Mouse (Mus musculus) embryonic facial prominence, embryonic 11.5 days (tissue): ENCODE measurements at regions not wholly inside any gene's neighbourhood (a gene's known extent, or its start where the extent isn't known, plus 50 kb on each side); places are given as distances from the start of the nearest gene placed in this dataset.

Experiments
- ATAC-seq: fragments of 200-750 bp; cut with Nextera tagmentation; replicated peaks from 2 replicates; pipeline ENCODE4 v1.8.0; 2017; ENCODE audit warnings: low read depth; ENCODE audit not compliant: insufficient number of reproducible peaks, low FRiP score, low TSS enrichment
- DNase-seq: peaks from one replicate; pipeline ENCODE4 v3.0.0-alpha.2; 2015; ENCODE audit warnings: low spot score
- H3K27ac ChIP-seq: fragments of 300-500 bp; sonication (generic); replicated peaks from 2 replicates; pipeline ENCODE4 v1.5.1; 2014; ENCODE audit warnings: mild to moderate bottlenecking, low read depth, low read length, control low read depth
- H3K27me3 ChIP-seq: fragments of 300-500 bp; sonication (generic); 2 replicates; pipeline ENCODE4 v1.6.1; 2014; ENCODE audit warnings: mild to moderate bottlenecking, low read length, moderate library complexity, mixed read lengths; ENCODE audit not compliant: control insufficient read depth, insufficient read depth
- H3K36me3 ChIP-seq: fragments of 300-500 bp; sonication (generic); replicated peaks from 2 replicates; pipeline ENCODE4 v1.6.1; 2014; ENCODE audit warnings: low read depth, mild to moderate bottlenecking, low read length, moderate library complexity, mixed read lengths; ENCODE audit not compliant: control insufficient read depth, insufficient read depth
- H3K4me1 ChIP-seq: fragments of 300-500 bp; sonication (generic); 2 replicates; pipeline ENCODE4 v1.6.1; 2014; ENCODE audit warnings: low read length, mixed read lengths; ENCODE audit not compliant: control insufficient read depth, insufficient read depth
- H3K4me2 ChIP-seq: fragments of 300-500 bp; sonication (generic); 2 replicates; pipeline ENCODE4 v1.6.1; 2014; ENCODE audit warnings: low read depth, mild to moderate bottlenecking, control low read depth, low read length, moderate library complexity
- H3K4me3 ChIP-seq: fragments of 300-500 bp; sonication (generic); 2 replicates; pipeline ENCODE4 v1.5.1; 2014; ENCODE audit warnings: low read depth, low read length, control low read depth
- H3K9ac ChIP-seq: fragments of 300-500 bp; sonication (generic); replicated peaks from 2 replicates; pipeline ENCODE4 v1.6.1; 2014; ENCODE audit warnings: mild to moderate bottlenecking, control low read depth, low read length
- H3K9me3 ChIP-seq: fragments of 300-500 bp; sonication (generic); replicated peaks from 2 replicates; pipeline ENCODE4 v1.6.1; 2016; ENCODE audit warnings: mild to moderate bottlenecking, low read length, inconsistent platforms, mixed read lengths; ENCODE audit not compliant: control insufficient read depth
- WGBS: fragments of 180-500 bp; shearing (Covaris S2); extraction: QIAGEN DNeasy Blood & Tissue Kit; methylation state at CpG from one replicate; pipeline ENCODE4 v1.1.7; 2014; 5-methylcytosine and 5-hydroxymethylcytosine counted together

- Histone ChIP-seq H3K9me3 (no peaks in the 10 kb centered on the region), H3K27ac (no peak overlapping the region), H3K4me3 (no peak overlapping the region), H3K4me1 (no peaks in the 10 kb centered on the region), H3K27me3 (no peaks in the 10 kb centered on the region), H3K4me2 (no peak overlapping the region), H3K36me3 (no peaks in the 10 kb centered on the region), H3K9ac (no peak overlapping the region)
- no peak for ATAC-seq
- 72% methylated on average over 4 of the region's 4 CpGs for WGBS
- DNase-seq: no peak
Measured at GRCm38 (mm10) chr12:54487689-54488088, 168.7 kb downstream of the Sptssa start.

DNA sequence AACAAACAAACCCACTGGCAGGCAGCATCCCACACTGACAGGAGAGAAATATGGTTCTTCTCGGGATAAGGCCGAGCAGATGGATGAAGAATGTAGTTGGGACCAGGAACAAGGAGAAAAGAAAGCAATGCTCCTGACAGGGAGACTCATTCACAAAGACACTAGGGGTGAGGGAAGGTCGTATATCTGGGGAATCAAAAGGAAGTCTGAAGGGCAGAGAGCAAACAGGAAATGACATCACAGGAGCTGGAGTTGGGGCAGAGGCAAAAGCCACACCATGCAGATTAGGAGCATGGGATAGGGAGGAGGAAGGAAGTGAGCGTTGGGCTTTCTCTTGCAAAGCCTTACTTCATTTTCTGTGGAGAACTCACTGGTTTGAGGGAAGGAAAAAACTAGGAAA, 174.4 kb downstream of the Sptssa start:
- 52% methylated on average over 4 of the region's 4 CpGs for WGBS
- Histone ChIP-seq H3K4me3 (no peak overlapping the region), H3K9ac (no peak overlapping the region), H3K27me3 (no peaks in the 10 kb centered on the region), H3K36me3 (no peaks in the 10 kb centered on the region), H3K27ac (no peak overlapping the region), H3K4me1 (no peaks in the 10 kb centered on the region), H3K9me3 (no peaks in the 10 kb centered on the region), H3K4me2 (no peak overlapping the region)
- ATAC-seq: no peak
- DNase-seq: no peak

DNA sequence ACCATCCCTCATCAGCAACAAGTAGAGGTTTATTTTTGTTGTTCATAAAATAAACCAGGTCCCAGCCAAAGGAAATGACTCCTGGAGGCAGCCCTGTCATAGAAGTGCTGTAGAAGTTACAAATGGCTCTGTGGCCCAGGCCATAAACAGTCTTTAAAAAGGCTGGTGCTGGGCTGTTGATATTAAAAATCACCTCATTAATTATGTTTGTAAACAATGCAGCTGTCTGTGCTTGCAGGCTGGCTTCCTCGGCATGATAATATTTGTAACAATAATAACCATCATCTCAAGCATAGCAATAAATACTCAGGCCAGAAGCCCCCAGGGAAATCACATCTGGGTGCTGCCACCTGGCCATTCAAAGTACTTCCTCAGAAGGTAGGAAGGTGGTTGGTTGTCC, 176.5 kb downstream of the Sptssa start:
- no peak overlapping the region for H3K9ac ChIP-seq
- WGBS: 66% methylated on average over 1 of the region's 1 CpGs
- H3K9me3 ChIP-seq: no peaks in the 10 kb centered on the region
- no peak for ATAC-seq
- H3K36me3 ChIP-seq: no peaks in the 10 kb centered on the region
- H3K4me2 ChIP-seq: no peak overlapping the region
- no peak overlapping the region for H3K27ac ChIP-seq
- no peak overlapping the region for H3K4me3 ChIP-seq
- no peaks in the 10 kb centered on the region for H3K4me1 ChIP-seq
- no peaks in the 10 kb centered on the region for H3K27me3 ChIP-seq
- no peak for DNase-seq

DNA sequence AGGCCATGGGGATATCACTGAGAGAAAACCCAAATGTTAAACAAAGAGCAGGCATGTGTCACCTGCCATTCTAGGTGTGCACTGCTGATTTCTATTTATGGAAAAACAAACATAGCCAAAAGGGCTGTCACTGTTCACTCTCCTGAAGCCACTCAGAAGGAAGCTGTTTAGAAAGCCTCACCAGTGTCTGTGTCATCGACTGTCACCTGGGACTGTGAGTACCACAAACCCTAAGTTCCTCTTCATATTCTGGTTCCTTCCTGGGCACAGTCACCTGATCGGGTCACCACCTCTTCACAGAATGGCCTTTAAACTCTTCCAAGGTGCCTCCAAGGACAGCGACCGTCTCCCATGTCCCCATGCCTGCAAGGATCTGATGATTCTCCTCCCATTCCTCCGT, 183.5 kb downstream of the Sptssa start:
- no peak overlapping the region for H3K4me2 ChIP-seq
- H3K27me3 ChIP-seq: no peaks in the 10 kb centered on the region
- no peak for DNase-seq
- no peaks in the 10 kb centered on the region for H3K4me1 ChIP-seq
- WGBS: 81% methylated on average over 5 of the region's 5 CpGs
- no peaks in the 10 kb centered on the region for H3K9me3 ChIP-seq
- H3K9ac ChIP-seq: no peak overlapping the region
- H3K27ac ChIP-seq: no peak overlapping the region
- no peak for ATAC-seq
- no peak overlapping the region for H3K4me3 ChIP-seq
- H3K36me3 ChIP-seq: no peaks in the 10 kb centered on the region

- Histone ChIP-seq H3K4me2 (no peak overlapping the region), H3K36me3 (no peaks in the 10 kb centered on the region), H3K27me3 (no peaks in the 10 kb centered on the region), H3K4me1 (no peaks in the 10 kb centered on the region), H3K27ac (no peak overlapping the region), H3K9ac (no peak overlapping the region), H3K4me3 (no peak overlapping the region), H3K9me3 (no peaks in the 10 kb centered on the region)
- 67% methylated on average over 3 of the region's 3 CpGs for WGBS
- DNase-seq (no peak), ATAC-seq (no peak)
Measured at GRCm38 (mm10) chr12:54472407-54472806, 184.0 kb downstream of the Sptssa start.

DNA sequence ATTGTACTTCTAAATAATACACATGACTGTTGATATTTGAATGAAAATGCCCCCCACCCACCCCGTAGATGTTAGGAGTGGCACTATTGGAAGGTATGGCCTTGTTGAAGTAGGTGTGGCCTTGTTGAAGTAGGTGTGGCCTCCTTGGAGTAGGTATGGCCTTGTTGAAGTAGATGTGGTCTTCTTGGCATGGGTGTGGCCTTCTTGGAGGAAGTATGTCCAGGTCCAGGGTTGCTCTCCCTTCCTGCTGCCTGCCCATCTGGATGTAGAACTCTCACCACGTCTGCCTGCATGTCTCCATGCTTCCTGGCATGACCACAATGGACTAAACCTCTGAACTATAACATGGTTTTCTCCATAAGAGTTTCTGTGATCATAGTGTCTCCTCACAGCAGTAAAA, 188.7 kb downstream of the Sptssa start:
- Histone ChIP-seq H3K4me1 (no peaks in the 10 kb centered on the region), H3K9me3 (no peaks in the 10 kb centered on the region), H3K36me3 (no peaks in the 10 kb centered on the region), H3K27ac (no peak overlapping the region), H3K27me3 (no peaks in the 10 kb centered on the region), H3K4me3 (no peak overlapping the region), H3K4me2 (no peak overlapping the region), H3K9ac (no peak overlapping the region)
- ATAC-seq: no peak
- no peak for DNase-seq
- 68% methylated on average over 2 of the region's 2 CpGs for WGBS

DNA sequence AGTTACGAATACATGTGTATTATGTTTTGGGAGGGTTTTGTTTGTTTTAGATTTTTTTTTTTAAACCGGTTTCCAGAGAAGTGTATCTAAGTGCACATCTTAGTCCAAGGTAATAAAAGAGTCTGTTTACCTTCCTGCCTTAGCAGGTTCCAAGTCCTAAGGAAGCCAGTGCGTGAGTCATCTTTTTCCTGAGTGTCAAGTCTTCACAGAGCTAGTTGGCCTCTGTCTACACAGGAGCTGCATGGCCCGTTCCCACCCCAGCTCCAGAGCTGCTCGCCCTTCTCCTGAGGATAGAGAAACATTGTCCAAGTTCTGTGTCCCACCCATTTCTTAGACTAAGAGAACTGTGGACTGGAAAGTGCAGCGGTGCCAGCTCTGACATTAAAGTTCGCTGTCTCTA, 192.6 kb downstream of the Sptssa start:
- Histone ChIP-seq H3K36me3 (no peaks in the 10 kb centered on the region), H3K9me3 (no peaks in the 10 kb centered on the region), H3K4me3 (no peak overlapping the region), H3K27me3 (no peaks in the 10 kb centered on the region), H3K4me1 (no peaks in the 10 kb centered on the region), H3K4me2 (no peak overlapping the region), H3K27ac (no peak overlapping the region), H3K9ac (no peak overlapping the region)
- ATAC-seq (no peak), DNase-seq (no peak)
- 83% methylated on average over 7 of the region's 7 CpGs for WGBS

- Histone ChIP-seq H3K36me3 (no peaks in the 10 kb centered on the region), H3K4me1 (no peaks in the 10 kb centered on the region), H3K4me2 (no peak overlapping the region), H3K27me3 (no peaks in the 10 kb centered on the region), H3K27ac (no peak overlapping the region), H3K9me3 (no peaks in the 10 kb centered on the region), H3K9ac (no peak overlapping the region), H3K4me3 (no peak overlapping the region)
- WGBS: 83% methylated on average over 3 of the region's 3 CpGs
- no peak for ATAC-seq
- no peak for DNase-seq
Measured at GRCm38 (mm10) chr12:54461411-54461810, 195.0 kb downstream of the Sptssa start.

GRCm38 (mm10) chr12:54460135-54460523, 196.2 kb downstream of the Sptssa start:
- H3K9ac ChIP-seq: no peak overlapping the region
- ATAC-seq (no peak), DNase-seq (no peak)
- H3K4me2 ChIP-seq: no peak overlapping the region
- WGBS: 81% methylated on average over 7 of the region's 7 CpGs
- no peaks in the 10 kb centered on the region for H3K4me1 ChIP-seq
- H3K36me3 ChIP-seq: no peaks in the 10 kb centered on the region
- H3K9me3 ChIP-seq: no peaks in the 10 kb centered on the region
- H3K4me3 ChIP-seq: no peak overlapping the region
- no peaks in the 10 kb centered on the region for H3K27me3 ChIP-seq
- H3K27ac ChIP-seq: no peak overlapping the region
